ENCODE assay signal across 11 mouse cellular contexts in the genomic region with DNA sequence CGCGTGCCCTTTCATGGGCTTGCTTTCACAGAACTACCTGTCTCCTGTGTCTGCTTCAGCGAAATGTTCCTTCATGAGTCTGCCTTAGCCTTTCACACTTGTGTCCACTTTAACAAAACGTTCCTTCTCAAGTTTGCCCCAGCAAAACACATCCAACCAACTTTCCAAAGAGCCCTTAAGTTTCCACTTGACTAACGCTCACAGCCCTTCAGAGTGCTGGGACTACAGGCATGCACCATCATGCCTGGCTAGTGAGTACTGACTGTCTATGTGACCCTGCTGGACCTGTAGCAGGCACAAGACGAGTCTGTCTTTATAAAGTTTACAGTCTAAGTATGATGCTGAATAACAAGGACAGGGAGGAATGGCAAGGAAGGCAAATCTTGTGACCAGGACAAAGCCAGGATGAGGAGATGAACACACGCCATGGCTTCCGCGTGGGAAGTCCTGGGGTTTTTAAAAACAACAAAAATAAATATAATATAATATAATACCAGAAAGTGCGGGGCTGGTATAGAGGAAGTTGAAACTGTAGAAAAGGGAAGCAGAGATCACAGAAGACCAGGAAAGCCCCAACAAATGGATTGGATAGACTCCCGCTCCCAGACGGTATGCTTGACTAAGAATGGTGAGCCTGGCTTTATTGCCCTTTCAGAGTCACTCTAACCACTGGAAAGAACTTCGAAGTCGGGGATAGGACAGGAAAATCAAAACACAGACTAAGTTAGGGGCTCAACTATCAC.
A peak's percentile ranks its signal among the peaks of the same experiment; 100 is the strongest.
DNase-seq lines count a peak whose midpoint lies in the region; ATAC-seq and TF ChIP-seq lines count a peak whose summit lies in the region.
"Had no signal": no experiment of that assay in that cellular context is flagged by ENCODE, and none has a peak within 500 bp of the region (broad histone marks: within the 10 kb centered on the region; RNA-seq: fewer than 3 reads in every experiment).

No protein-coding gene starts in this region.

- ATAC-seq in heart, embryonic 15.5 days (replicated peaks; ENCODE audit: insufficient number of reproducible peaks, insufficient read depth, low FRiP score, low read depth), result no peak
- ATAC-seq in hindbrain, embryonic 13.5 days (ENCODE audit: low FRiP score), result no peak
- ATAC-seq in megakaryocyte progenitor cell, adult 5-6 weeks (replicated peaks; ENCODE audit: poor library complexity), result peak; percentile 50
- ATAC-seq in intestine, postnatal 0 days, result no peak

- no peak for DNase-seq in heart, postnatal 36 days
- no peak for DNase-seq in ES-E14 (ENCODE audit: low read depth, low spot score)
- no peak for DNase-seq in cerebellum, adult 9-11 months
- no peak for DNase-seq in layer of hippocampus, postnatal 10 days (ENCODE audit: low spot score in 2 of 2)

- in situ Hi-C loops in ES-E14 (cut with MboI; ENCODE audit: low sequenced_read_pairs in 2 of 2, unreplicated experiment in 2 of 2), result no loop called here

- peaks cover 23% of the 10 kb centered on the region for H3K4me1 ChIP-seq in heart, embryonic 15.5 days (replicated peaks)
- peaks cover 4 to 15% of the 10 kb centered on the region in 2 experiments; a peak in 3 of 4 replicates for H3K4me1 ChIP-seq in ES-E14 (ENCODE audit: control insufficient read depth in 2 of 2, insufficient read depth in 2 of 2, low read length in 2 of 2, poor library complexity in 1 of 2)
- peaks cover 22% of the 10 kb centered on the region for H3K4me1 ChIP-seq in hindbrain, embryonic 13.5 days (replicated peaks)
- H3K4me1 ChIP-seq in intestine, postnatal 0 days (replicated peaks; ENCODE audit: control insufficient read depth, insufficient read depth, low read length), result no peaks in the 10 kb centered on the region
- H3K4me1 ChIP-seq: embryonic facial prominence, embryonic 12.5 days had no signal

- H3K27ac ChIP-seq in heart, embryonic 15.5 days, result peak overlapping the region; percentile 48
- H3K27ac ChIP-seq in ES-E14 (ENCODE audit: insufficient read depth, low read depth, low read length, poor library complexity, severe bottlenecking), result no peak overlapping the region
- peak overlapping the region; percentile 86 for H3K27ac ChIP-seq in hindbrain, embryonic 13.5 days
- no peak overlapping the region for H3K27ac ChIP-seq in intestine, postnatal 0 days (ENCODE audit: low read depth, low read length)
- H3K27ac ChIP-seq: embryonic facial prominence, embryonic 12.5 days; liver, embryonic 15.5 days had no signal

- H3K27me3 ChIP-seq in heart, embryonic 15.5 days, result no peaks in the 10 kb centered on the region
- H3K27me3 ChIP-seq in hindbrain, embryonic 13.5 days, result no peaks in the 10 kb centered on the region
- no peaks in the 10 kb centered on the region for H3K27me3 ChIP-seq in intestine, postnatal 0 days (replicated peaks; ENCODE audit: control insufficient read depth, insufficient read depth, low read length)
- H3K27me3 ChIP-seq: CH12.LX; embryonic facial prominence, embryonic 12.5 days; liver, embryonic 15.5 days had no signal

- H3K9ac ChIP-seq in heart, embryonic 15.5 days, result no peak overlapping the region
- H3K9ac ChIP-seq in ES-E14 (ENCODE audit: insufficient read depth, low read depth, low read length, poor library complexity, severe bottlenecking), result 0 out of 2 replicates have a peak overlapping the region, but pooled peaks have one; percentile 22
- no peak overlapping the region for H3K9ac ChIP-seq in hindbrain, embryonic 13.5 days
- no peak overlapping the region for H3K9ac ChIP-seq in intestine, postnatal 0 days (ENCODE audit: low read depth, low read length)
- H3K9ac ChIP-seq: embryonic facial prominence, embryonic 12.5 days; liver, embryonic 15.5 days had no signal

- intact Hi-C loops in heart, postnatal 36 days (cut with DNase I), result no loop called here

- H3K9me3 ChIP-seq in heart, embryonic 15.5 days (replicated peaks), result no peaks in the 10 kb centered on the region
- no peaks in the 10 kb centered on the region for H3K9me3 ChIP-seq in ES-E14 (ENCODE audit: control insufficient read depth, insufficient read depth, low read depth, low read length)
- no peaks in the 10 kb centered on the region for H3K9me3 ChIP-seq in hindbrain, embryonic 13.5 days
- H3K9me3 ChIP-seq in intestine, postnatal 0 days (ENCODE audit: control insufficient read depth), result no peaks in the 10 kb centered on the region
- H3K9me3 ChIP-seq: embryonic facial prominence, embryonic 12.5 days; liver, embryonic 15.5 days had no signal

- TF ChIP-seq CTCF in intestine, postnatal 0 days (IDR thresholded peaks at IDR 0.05; ENCODE audit: low read depth), result no peak

- H3K4me3 ChIP-seq in heart, embryonic 15.5 days, result no peak overlapping the region
- H3K4me3 ChIP-seq in ES-E14 (ENCODE audit: insufficient read depth in 1 of 2, low read depth in 1 of 2, low read length in 2 of 2, poor library complexity in 1 of 2, severe bottlenecking in 1 of 2), result peak overlapping the region in 1 of 2 experiments; percentile 49; a peak in 2 of 4 replicates
- no peak overlapping the region for H3K4me3 ChIP-seq in hindbrain, embryonic 13.5 days
- H3K4me3 ChIP-seq in intestine, postnatal 0 days (ENCODE audit: low read depth, low read length), result no peak overlapping the region
- H3K4me3 ChIP-seq: embryonic facial prominence, embryonic 12.5 days; liver, embryonic 15.5 days had no signal

- no peak overlapping the region for H3K4me2 ChIP-seq in heart, embryonic 15.5 days
- H3K4me2 ChIP-seq in hindbrain, embryonic 13.5 days, result peak overlapping the region; percentile 45; the same call in 1 of the 2 replicates
- H3K4me2 ChIP-seq in intestine, postnatal 0 days (replicated peaks; ENCODE audit: low read depth), result no peak overlapping the region
- H3K4me2 ChIP-seq: embryonic facial prominence, embryonic 12.5 days had no signal

- H3K36me3 ChIP-seq in heart, embryonic 15.5 days, result no peaks in the 10 kb centered on the region
- H3K36me3 ChIP-seq in ES-E14 (ENCODE audit: control insufficient read depth, insufficient read depth, low read length, poor library complexity, severe bottlenecking), result no peaks in the 10 kb centered on the region
- no peaks in the 10 kb centered on the region for H3K36me3 ChIP-seq in hindbrain, embryonic 13.5 days
- H3K36me3 ChIP-seq in intestine, postnatal 0 days (ENCODE audit: control insufficient read depth, insufficient read depth), result no peaks in the 10 kb centered on the region
- H3K36me3 ChIP-seq: embryonic facial prominence, embryonic 12.5 days; liver, embryonic 15.5 days had no signal

- WGBS in heart, embryonic 15.5 days, result 79% methylated on average over 14 of the region's 14 CpGs
- 86% methylated on average over 14 of the region's 14 CpGs for WGBS in hindbrain, embryonic 13.5 days
- 81% methylated on average over 14 of the region's 14 CpGs for WGBS in intestine, postnatal 0 days

TF ChIP-seq in ES-E14, 5 proteins besides CTCF, POLR2A, EP300 and RAD21:
- TF ChIP-seq MAFK (IDR thresholded peaks at IDR 0.05; ENCODE audit: insufficient read depth, low read depth, low read length) (no peak), ZNF384 (IDR thresholded peaks at IDR 0.05; ENCODE audit: low read depth, low read length) (no peak), CHD2 (IDR thresholded peaks at IDR 0.05; ENCODE audit: low read depth, low read length) (no peak), HCFC1 (IDR thresholded peaks at IDR 0.05; ENCODE audit: borderline replicate concordance, insufficient read depth, low read length) (no peak), ZC3H11A (IDR thresholded peaks at IDR 0.05; ENCODE audit: borderline replicate concordance, low read depth, low read length) (no peak)

Comparison
In these comparisons a context has a peak if more than half of its experiments do, and no peak if none do; other contexts are left out.
1. H3K27ac ChIP-seq: peak in heart, embryonic 15.5 days (single experiment) and hindbrain, embryonic 13.5 days (single experiment); none in ES-E14 (single experiment) and intestine, postnatal 0 days (single experiment).